Mouse (Mus musculus): Measurements from ENCODE around the gene Plxdc1.

Plxdc1 gene

GRCm38 (mm10) chr11:97985727-97986677, at the start of gene Plxdc1:
Gene Plxdc1 (minus strand): TSS chr11:97986444.
- DNase-seq (ENCODE audit: low read depth, low spot score) = no peak

- no peak for DNase-seq (ENCODE audit: low read depth, low spot score)
Observed at GRCm38 (mm10) chr11:98035977-98036377, 49.7 kb upstream of the Plxdc1 start.

GRCm38 (mm10) chr11:98034840-98035239, 48.6 kb upstream of the Plxdc1 start:
- DNase-seq (ENCODE audit: low read depth, low spot score) = no peak

GRCm38 (mm10) chr11:98034061-98034460, 47.8 kb upstream of the Plxdc1 start:
- no peak for DNase-seq (ENCODE audit: low read depth, low spot score)

GRCm38 (mm10) chr11:98031443-98031770, 45.2 kb upstream of the Plxdc1 start:
- DNase-seq (ENCODE audit: low read depth, low spot score) = peak; percentile 36

- DNase-seq (ENCODE audit: low read depth, low spot score) = no peak
Observed at GRCm38 (mm10) chr11:98030701-98031442, 44.6 kb upstream of the Plxdc1 start.

- no peak for DNase-seq (ENCODE audit: low read depth, low spot score)
Observed at GRCm38 (mm10) chr11:98027785-98028184, 41.5 kb upstream of the Plxdc1 start.

GRCm38 (mm10) chr11:98027297-98027688, 41.0 kb upstream of the Plxdc1 start:
- DNase-seq (ENCODE audit: low read depth, low spot score) = no peak

GRCm38 (mm10) chr11:98026570-98027296, 40.5 kb upstream of the Plxdc1 start, which contains the start of gene Rpl19:
Gene Rpl19 (plus strand): TSS chr11:98026710.
- peak; percentile 79 for DNase-seq (ENCODE audit: low read depth, low spot score)

- DNase-seq (ENCODE audit: low read depth, low spot score) = no peak
Observed at GRCm38 (mm10) chr11:98026248-98026569, 40.0 kb upstream of the Plxdc1 start.

GRCm38 (mm10) chr11:98024516-98024915, 38.3 kb upstream of the Plxdc1 start:
- DNase-seq (ENCODE audit: low read depth, low spot score) = no peak

- peak; percentile 42 for DNase-seq (ENCODE audit: low read depth, low spot score)
Observed at GRCm38 (mm10) chr11:98022555-98023371, 36.5 kb upstream of the Plxdc1 start, which contains the start of gene Cacnb1. Gene Cacnb1 (minus strand): TSS chr11:98023034.

- no peak for DNase-seq (ENCODE audit: low read depth, low spot score)
Observed at GRCm38 (mm10) chr11:98022253-98022554, 36.0 kb upstream of the Plxdc1 start.

GRCm38 (mm10) chr11:98021565-98022252, 35.5 kb upstream of the Plxdc1 start:
- peak; percentile 39 for DNase-seq (ENCODE audit: low read depth, low spot score)

- DNase-seq (ENCODE audit: low read depth, low spot score) = no peak
Observed at GRCm38 (mm10) chr11:98021118-98021517, 34.9 kb upstream of the Plxdc1 start.

- no peak for DNase-seq (ENCODE audit: low read depth, low spot score)
Observed at GRCm38 (mm10) chr11:98020710-98021109, 34.5 kb upstream of the Plxdc1 start.

- no peak for DNase-seq (ENCODE audit: low read depth, low spot score)
Observed at GRCm38 (mm10) chr11:98019883-98020610, 33.8 kb upstream of the Plxdc1 start.

- DNase-seq (ENCODE audit: low read depth, low spot score) = no peak
Observed at GRCm38 (mm10) chr11:98018858-98019641, 32.8 kb upstream of the Plxdc1 start.

- no peak for DNase-seq (ENCODE audit: low read depth, low spot score)
Observed at GRCm38 (mm10) chr11:98018222-98018621, 32.0 kb upstream of the Plxdc1 start.

Measured in brain, embryonic 18.5 days (tissue).